Mouse (Mus musculus) megakaryocyte, embryonic 14.5 days (primary cell): ENCODE data around the gene Kbtbd12.

Experiments used
- FLI1 ChIP-seq: IDR thresholded peaks from 2 replicates; pipeline ENCODE4 v1.6.1; 2012; ENCODE audit warnings: low read length, inconsistent platforms, mixed read lengths
- GATA1 ChIP-seq: IDR thresholded peaks from 3 replicates; pipeline ENCODE4 v1.6.1; 2012; ENCODE audit warnings: mixed read lengths, low read length, inconsistent platforms, borderline replicate concordance

- TF ChIP-seq GATA1 (no peak), FLI1 (no peak)
These were observed 7.2 kb downstream of the Kbtbd12 start for GRCm38 (mm10) chr6:88630560-88630959.
